Mouse (Mus musculus): ENCODE measurements around the gene Tubal3. TPM values are rescaled to one million over a fixed set of nuclear protein-coding genes. Genes with fewer than 3 reads are reported as not detected.

Gene Tubal3
- polyA plus RNA-seq, 1 experiment: not detected

- H3K36me3 ChIP-seq (ENCODE audit: control insufficient read depth, insufficient read depth, low read length, poor library complexity, severe bottlenecking): no peaks in the 10 kb centered on the region; the same call in 1 of the 2 replicates
Measured at GRCm38 (mm10) chr13:3907151-3907696, 10.8 kb upstream of the Tubal3 start.

DNA sequence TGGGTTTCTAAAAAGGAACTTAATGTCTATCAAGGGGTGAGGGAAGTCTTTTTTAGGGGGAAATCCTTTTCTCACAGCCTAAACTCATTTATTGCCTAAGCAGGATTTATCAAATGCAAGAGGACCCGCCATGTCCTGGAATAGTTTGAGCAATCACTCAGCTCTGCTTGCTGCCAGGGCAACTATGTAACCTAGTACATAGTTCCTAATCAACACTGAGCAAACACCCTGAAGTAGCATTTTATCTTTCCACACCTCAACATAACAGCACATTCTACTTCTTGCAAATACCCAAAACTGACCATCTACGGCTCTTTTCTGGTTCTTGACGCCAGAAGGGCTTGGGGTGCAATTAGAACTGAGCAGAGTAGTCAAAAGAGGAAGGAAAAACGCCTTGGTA lies 9.8 kb upstream of the Tubal3 start:
- no peaks in the 10 kb centered on the region for H3K9me3 ChIP-seq (replicated peaks; ENCODE audit: control insufficient read depth, insufficient read depth, low read length, poor library complexity, severe bottlenecking)
- no peaks in the 10 kb centered on the region for H3K27me3 ChIP-seq (ENCODE audit: control insufficient read depth, insufficient read depth, low read length, poor library complexity, severe bottlenecking)
- no peak for TF ChIP-seq EP300 (IDR thresholded peaks at IDR 0.05; ENCODE audit: insufficient read depth, low read depth, low read length)
- TF ChIP-seq POLR2A (IDR thresholded peaks at IDR 0.05; ENCODE audit: insufficient read depth, low read length): no peak
- no peak for TF ChIP-seq CTCF (IDR thresholded peaks at IDR 0.05; ENCODE audit: low read depth, low read length)
- H3K36me3 ChIP-seq (ENCODE audit: control insufficient read depth, insufficient read depth, low read length, poor library complexity, severe bottlenecking): no peaks in the 10 kb centered on the region
- no peak overlapping the region for H3K27ac ChIP-seq (ENCODE audit: insufficient read depth, low read length)
- no peak overlapping the region for H3K9ac ChIP-seq (ENCODE audit: low read depth, poor library complexity, severe bottlenecking)
- H3K4me1 ChIP-seq (ENCODE audit: control insufficient read depth, insufficient read depth, low read length): peaks cover 1% of the 10 kb centered on the region
- no peak overlapping the region for H3K4me3 ChIP-seq (ENCODE audit: low read depth, low read length)

More at GRCm38 (mm10) chr13:3907151-3907696, 10.8 kb upstream of the Tubal3 start:
- H3K9me3 ChIP-seq (replicated peaks; ENCODE audit: control insufficient read depth, insufficient read depth, low read length, poor library complexity, severe bottlenecking): no peaks in the 10 kb centered on the region
- no peaks in the 10 kb centered on the region for H3K27me3 ChIP-seq (ENCODE audit: control insufficient read depth, insufficient read depth, low read length, poor library complexity, severe bottlenecking)
- no peak for TF ChIP-seq POLR2A (IDR thresholded peaks at IDR 0.05; ENCODE audit: insufficient read depth, low read length)
- no peak for TF ChIP-seq EP300 (IDR thresholded peaks at IDR 0.05; ENCODE audit: insufficient read depth, low read depth, low read length)
- no peak for TF ChIP-seq CTCF (IDR thresholded peaks at IDR 0.05; ENCODE audit: low read depth, low read length)
- H3K4me1 ChIP-seq (ENCODE audit: control insufficient read depth, insufficient read depth, low read length): peaks cover 1% of the 10 kb centered on the region
- H3K4me3 ChIP-seq (ENCODE audit: low read depth, low read length): no peak overlapping the region
- H3K27ac ChIP-seq (ENCODE audit: insufficient read depth, low read length): no peak overlapping the region
- no peak overlapping the region for H3K9ac ChIP-seq (ENCODE audit: low read depth, poor library complexity, severe bottlenecking)

DNA sequence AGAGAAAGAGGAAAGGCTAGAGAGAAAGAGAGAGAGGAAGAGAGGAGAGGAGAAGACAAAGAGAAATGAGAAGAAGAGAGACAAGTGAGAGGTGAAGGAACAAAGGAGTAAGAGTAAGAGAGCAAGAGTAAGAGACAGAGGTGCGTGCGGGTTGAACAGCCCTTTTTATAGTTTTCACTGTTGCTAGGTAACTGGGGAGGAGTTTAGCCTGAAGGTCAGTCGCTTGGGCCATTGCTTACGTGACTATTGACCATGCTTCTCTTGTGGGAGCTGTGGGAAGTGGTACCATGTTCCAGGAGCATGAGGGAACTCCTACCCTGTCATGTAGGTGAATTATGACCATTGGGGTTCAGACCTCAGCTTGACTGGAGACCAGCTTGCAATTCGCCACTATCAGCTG lies 7.7 kb upstream of the Tubal3 start:
- no peaks in the 10 kb centered on the region for H3K36me3 ChIP-seq (ENCODE audit: control insufficient read depth, insufficient read depth, low read length, poor library complexity, severe bottlenecking)
- no peak overlapping the region for H3K27ac ChIP-seq (ENCODE audit: insufficient read depth, low read length)
- H3K9ac ChIP-seq (ENCODE audit: low read depth, poor library complexity, severe bottlenecking): no peak overlapping the region
- no peaks in the 10 kb centered on the region for H3K9me3 ChIP-seq (replicated peaks; ENCODE audit: control insufficient read depth, insufficient read depth, low read length, poor library complexity, severe bottlenecking)
- H3K4me3 ChIP-seq (ENCODE audit: low read depth, low read length): no peak overlapping the region
- H3K4me1 ChIP-seq (ENCODE audit: control insufficient read depth, insufficient read depth, low read length): peaks cover 1% of the 10 kb centered on the region
- no peak for TF ChIP-seq POLR2A (IDR thresholded peaks at IDR 0.05; ENCODE audit: insufficient read depth, low read length)
- TF ChIP-seq EP300 (IDR thresholded peaks at IDR 0.05; ENCODE audit: insufficient read depth, low read depth, low read length): no peak
- TF ChIP-seq CTCF (IDR thresholded peaks at IDR 0.05; ENCODE audit: low read depth, low read length): no peak
- no peaks in the 10 kb centered on the region for H3K27me3 ChIP-seq (ENCODE audit: control insufficient read depth, insufficient read depth, low read length, poor library complexity, severe bottlenecking)

GRCm38 (mm10) chr13:3913504-3913903 lies 4.6 kb upstream of the Tubal3 start:
- Histone ChIP-seq H3K4me1 (ENCODE audit: control insufficient read depth, insufficient read depth, low read length) (no peaks in the 10 kb centered on the region), H3K9me3 (replicated peaks; ENCODE audit: control insufficient read depth, insufficient read depth, low read length, poor library complexity, severe bottlenecking) (0 out of 2 replicates have a peak, but pooled peaks cover 4% of the 10 kb centered on the region), H3K9ac (ENCODE audit: low read depth, poor library complexity, severe bottlenecking) (no peak overlapping the region), H3K4me3 (ENCODE audit: low read depth, low read length) (no peak overlapping the region), H3K36me3 (ENCODE audit: control insufficient read depth, insufficient read depth, low read length, poor library complexity, severe bottlenecking) (no peaks in the 10 kb centered on the region), H3K27ac (ENCODE audit: insufficient read depth, low read length) (no peak overlapping the region), H3K27me3 (ENCODE audit: control insufficient read depth, insufficient read depth, low read length, poor library complexity, severe bottlenecking) (no peaks in the 10 kb centered on the region)
- no peak for TF ChIP-seq POLR2A (IDR thresholded peaks at IDR 0.05; ENCODE audit: insufficient read depth, low read length)
- no peak for TF ChIP-seq EP300 (IDR thresholded peaks at IDR 0.05; ENCODE audit: insufficient read depth, low read depth, low read length)

- Histone ChIP-seq H3K4me1 (ENCODE audit: control insufficient read depth, insufficient read depth, low read length) (no peaks in the 10 kb centered on the region), H3K9me3 (replicated peaks; ENCODE audit: control insufficient read depth, insufficient read depth, low read length, poor library complexity, severe bottlenecking) (no peaks in the 10 kb centered on the region), H3K4me3 (ENCODE audit: low read depth, low read length) (no peak overlapping the region), H3K9ac (ENCODE audit: low read depth, poor library complexity, severe bottlenecking) (no peak overlapping the region), H3K36me3 (ENCODE audit: control insufficient read depth, insufficient read depth, low read length, poor library complexity, severe bottlenecking) (no peaks in the 10 kb centered on the region), H3K27ac (ENCODE audit: insufficient read depth, low read length) (no peak overlapping the region), H3K27me3 (ENCODE audit: control insufficient read depth, insufficient read depth, low read length, poor library complexity, severe bottlenecking) (no peaks in the 10 kb centered on the region; the same call in 1 of the 2 replicates)
- TF ChIP-seq CTCF (IDR thresholded peaks at IDR 0.05; ENCODE audit: low read depth, low read length) (no peak), EP300 (IDR thresholded peaks at IDR 0.05; ENCODE audit: insufficient read depth, low read depth, low read length) (no peak), POLR2A (IDR thresholded peaks at IDR 0.05; ENCODE audit: insufficient read depth, low read length) (no peak)
Measured at GRCm38 (mm10) chr13:3924483-3924882, 6.4 kb downstream of the Tubal3 start.

DNA sequence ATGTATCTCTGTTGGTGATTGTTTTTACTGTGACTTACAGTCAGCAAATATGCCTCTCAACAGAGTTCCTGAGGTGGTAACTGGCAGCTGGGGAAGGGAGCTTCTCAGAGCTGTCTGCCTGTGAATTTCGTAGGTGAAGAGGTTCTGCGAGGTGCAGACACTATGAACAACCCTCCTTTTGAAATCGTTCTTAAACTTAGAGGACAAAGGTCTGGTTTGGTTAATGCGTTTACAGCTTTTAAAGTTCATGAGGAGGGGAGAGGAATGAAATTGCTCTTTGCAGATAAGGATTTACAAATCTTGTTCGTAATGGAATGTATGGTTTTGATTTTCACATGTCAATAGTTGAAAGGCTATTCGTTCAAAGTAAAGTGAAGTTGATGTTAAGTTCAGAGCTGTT lies 7.6 kb downstream of the Tubal3 start:
- no peak overlapping the region for H3K27ac ChIP-seq (ENCODE audit: insufficient read depth, low read length)
- no peaks in the 10 kb centered on the region for H3K4me1 ChIP-seq (ENCODE audit: control insufficient read depth, insufficient read depth, low read length)
- H3K36me3 ChIP-seq (ENCODE audit: control insufficient read depth, insufficient read depth, low read length, poor library complexity, severe bottlenecking): no peaks in the 10 kb centered on the region
- H3K4me3 ChIP-seq (ENCODE audit: low read depth, low read length): no peak overlapping the region
- H3K27me3 ChIP-seq (ENCODE audit: control insufficient read depth, insufficient read depth, low read length, poor library complexity, severe bottlenecking): no peaks in the 10 kb centered on the region; the same call in 1 of the 2 replicates
- H3K9ac ChIP-seq (ENCODE audit: low read depth, poor library complexity, severe bottlenecking): no peak overlapping the region
- TF ChIP-seq EP300 (IDR thresholded peaks at IDR 0.05; ENCODE audit: insufficient read depth, low read depth, low read length) (no peak), POLR2A (IDR thresholded peaks at IDR 0.05; ENCODE audit: insufficient read depth, low read length) (no peak), CTCF (IDR thresholded peaks at IDR 0.05; ENCODE audit: low read depth, low read length) (no peak)
- no peaks in the 10 kb centered on the region for H3K9me3 ChIP-seq (replicated peaks; ENCODE audit: control insufficient read depth, insufficient read depth, low read length, poor library complexity, severe bottlenecking)
